Mouse (Mus musculus): ENCODE data around the gene Sorbs1.

Gene Sorbs1

DNA sequence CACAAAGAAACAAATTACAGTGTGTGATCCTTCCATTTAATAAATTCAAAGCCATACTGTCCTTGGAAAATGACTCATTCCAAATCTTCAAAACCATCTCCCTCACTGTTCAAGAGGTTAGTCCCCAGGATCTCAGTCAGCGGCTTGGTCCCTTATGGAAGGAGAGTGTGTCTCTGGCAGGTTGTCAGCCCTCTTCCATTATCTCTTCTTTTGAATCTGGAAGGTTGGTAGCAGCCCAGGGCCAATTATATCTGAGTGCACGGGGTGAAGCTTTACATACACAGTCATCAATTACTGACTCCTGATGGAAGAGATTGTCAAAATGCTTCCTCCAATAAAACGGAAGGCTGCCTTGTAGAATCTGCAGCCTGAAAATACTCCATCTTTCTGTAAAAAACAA, 126.7 kb downstream of the Sorbs1 start:
- ATAC-seq (ENCODE audit: insufficient number of reproducible peaks, low FRiP score, low TSS enrichment), result no peak

DNA sequence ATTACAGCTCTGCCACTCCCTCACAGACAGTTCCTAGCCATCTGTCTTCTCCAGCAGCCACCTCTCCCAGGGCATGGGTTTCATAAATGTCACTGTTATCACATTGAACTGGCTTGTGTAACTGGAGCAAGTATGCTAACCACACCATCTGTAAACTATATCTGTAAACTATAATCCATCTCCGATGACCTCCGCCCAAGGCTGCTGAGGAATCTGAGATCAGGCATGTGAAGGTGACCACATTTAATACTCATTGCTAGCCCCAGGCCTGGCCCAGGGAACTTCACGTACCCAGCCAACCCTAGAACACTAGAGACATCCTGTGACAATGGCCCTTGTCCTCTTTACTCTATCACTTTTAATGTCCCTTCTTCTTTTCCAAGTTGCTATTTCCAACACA, 128.2 kb downstream of the Sorbs1 start:
- no peak for ATAC-seq (ENCODE audit: insufficient number of reproducible peaks, low FRiP score, low TSS enrichment)

DNA sequence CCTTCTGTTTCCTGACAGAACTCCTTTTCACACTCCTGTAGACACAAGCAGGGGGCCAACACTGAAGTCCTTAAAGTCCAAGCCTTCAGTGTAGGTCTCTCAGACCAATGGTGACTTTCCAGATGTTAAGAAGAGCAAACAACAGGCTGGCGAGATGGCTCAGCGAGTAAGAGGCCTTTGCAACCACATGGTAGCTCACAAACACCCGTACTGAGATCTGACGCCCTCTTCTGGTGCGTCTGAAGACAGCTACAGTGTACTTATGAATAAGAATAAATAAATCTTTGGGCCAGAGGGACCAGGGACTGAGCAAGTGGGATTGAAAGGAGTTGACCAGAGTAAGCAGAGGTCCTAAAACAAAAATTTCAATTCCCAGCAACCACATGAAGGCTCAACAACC, 129.6 kb downstream of the Sorbs1 start:
- no peak for ATAC-seq (ENCODE audit: insufficient number of reproducible peaks, low FRiP score, low TSS enrichment)

DNA sequence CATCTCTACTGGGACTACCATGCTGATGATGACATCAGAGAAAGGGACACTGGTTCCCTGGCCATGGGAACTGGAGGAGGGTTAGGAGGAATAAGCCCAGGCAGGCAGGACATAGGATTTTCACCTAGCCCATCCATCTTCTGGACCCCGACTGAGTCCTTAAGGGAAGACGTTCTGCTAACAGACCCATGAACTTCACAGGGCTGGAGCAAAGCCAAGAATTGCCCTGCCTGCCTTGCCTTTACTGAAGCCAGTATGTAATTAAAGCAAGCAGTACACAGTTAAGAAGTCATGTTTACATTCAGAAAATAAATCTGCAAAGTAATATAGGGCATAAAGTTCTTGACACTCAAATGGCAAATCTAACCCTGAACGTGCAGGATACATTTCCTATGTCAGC, 132.9 kb downstream of the Sorbs1 start:
- no peak for ATAC-seq (ENCODE audit: insufficient number of reproducible peaks, low FRiP score, low TSS enrichment)

DNA sequence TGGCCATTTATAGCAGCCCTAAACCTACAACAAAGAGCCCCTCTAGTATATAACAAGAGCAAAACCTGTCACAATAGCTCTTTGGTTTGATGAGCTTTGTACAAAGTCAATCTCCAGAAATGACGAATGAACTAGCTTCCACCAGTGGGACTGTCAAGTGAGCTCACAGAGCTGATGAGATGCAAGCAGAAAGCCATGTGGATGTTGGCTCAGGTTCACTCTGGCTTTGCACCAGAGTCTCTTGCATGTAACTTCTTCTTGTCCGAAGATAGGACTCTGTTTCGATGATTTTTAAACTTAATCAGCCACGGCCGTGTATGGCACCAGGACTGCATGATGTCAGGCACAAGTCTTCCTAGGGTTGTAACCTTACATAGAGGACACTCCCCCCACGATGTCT, 133.6 kb downstream of the Sorbs1 start:
- ATAC-seq (ENCODE audit: insufficient number of reproducible peaks, low FRiP score, low TSS enrichment), result no peak

DNA sequence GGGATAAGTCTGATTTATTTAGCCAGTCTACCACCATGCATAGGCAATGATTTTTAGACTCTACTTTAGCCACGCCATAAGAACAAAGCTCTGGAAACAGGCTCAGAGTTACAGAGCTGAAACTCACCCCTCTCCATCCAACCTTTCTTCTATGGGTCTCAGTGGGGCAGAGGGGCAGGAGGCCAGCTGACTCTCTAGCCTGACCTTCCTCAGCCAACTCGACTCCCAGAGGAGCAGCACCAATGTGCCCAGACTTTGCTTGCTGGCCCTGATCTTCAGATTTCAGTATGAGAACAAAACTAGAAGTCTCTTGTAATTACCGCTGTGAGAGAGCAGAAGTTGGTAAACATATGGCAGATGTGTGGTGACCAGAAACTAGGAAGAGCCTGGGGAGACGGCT, 134.5 kb downstream of the Sorbs1 start:
- ATAC-seq (ENCODE audit: insufficient number of reproducible peaks, low FRiP score, low TSS enrichment), result no peak

DNA sequence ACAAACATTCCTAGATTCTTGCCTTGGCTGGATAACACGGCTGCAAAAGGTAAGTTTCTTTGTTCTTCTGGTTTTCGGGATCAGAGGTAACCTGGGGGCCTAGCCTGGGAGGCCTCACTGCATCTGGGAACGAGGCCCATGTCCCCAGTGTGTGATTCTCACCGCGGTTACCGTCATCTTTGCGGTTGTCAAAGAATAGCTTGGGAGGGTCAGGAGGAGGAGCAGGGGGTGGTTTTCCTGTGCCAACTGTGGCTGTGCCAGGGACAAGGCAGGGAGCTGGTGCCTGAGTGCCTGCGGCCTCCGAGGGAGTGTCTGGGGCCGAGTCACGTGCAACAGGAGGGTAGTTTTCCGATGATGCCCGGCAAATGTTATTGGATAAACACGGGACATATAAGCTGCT, 135.9 kb downstream of the Sorbs1 start:
- no peak for ATAC-seq (ENCODE audit: insufficient number of reproducible peaks, low FRiP score, low TSS enrichment)

DNA sequence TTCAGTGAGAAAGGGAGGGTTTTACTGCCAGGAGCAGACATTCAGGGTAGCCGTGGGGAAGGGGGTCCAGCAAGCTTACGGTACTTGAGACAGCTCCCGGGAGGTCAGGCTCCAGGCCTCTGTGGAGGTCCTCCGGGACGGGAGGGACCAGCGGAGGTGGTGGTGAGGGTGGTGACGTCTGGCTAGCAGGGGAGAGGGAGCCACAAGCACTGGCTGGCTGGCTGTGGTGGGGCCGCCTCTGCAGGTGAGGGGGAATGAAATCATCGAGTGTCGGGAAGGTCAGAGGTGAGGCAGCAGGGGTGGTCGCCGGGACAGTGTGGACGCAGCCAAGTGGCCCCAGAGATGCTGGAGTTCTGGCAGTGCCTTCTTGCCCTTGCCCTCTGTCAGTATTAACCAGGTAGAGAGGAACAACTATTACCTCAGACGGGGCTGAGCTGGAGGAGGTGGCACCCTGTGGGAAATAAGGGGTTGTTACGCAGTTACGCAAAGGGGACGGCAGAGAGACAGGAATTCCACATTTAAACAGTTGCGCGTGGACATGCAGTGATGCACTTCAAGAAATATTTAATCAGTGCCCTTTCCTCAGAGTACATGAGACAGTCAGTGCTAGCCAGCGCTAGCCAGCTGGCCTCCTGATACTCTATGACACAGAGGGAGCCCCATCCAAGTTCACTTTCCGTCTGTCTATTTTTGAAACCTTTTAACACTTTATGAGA, 136.9 kb downstream of the Sorbs1 start:
- no peak for ATAC-seq (ENCODE audit: insufficient number of reproducible peaks, low FRiP score, low TSS enrichment)

DNA sequence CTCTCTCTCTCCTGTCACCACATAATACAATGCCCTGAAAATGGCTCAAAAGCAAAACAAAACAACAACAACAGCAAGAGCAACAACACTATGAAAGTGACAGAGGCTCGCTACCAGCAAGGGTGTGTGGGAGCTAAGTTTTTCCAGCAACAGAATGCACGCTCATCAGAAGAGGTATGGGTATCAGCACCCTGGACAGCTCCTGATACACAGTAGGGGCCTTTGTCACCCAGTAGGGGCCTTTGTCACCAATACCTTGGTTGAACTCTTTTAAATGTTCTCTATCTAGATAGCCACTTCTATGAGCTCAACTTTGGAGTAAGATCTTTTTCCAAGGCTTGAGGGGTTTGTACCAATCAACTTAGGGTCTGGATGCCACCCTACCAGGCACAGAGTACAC, 138.9 kb downstream of the Sorbs1 start:
- no peak for ATAC-seq (ENCODE audit: insufficient number of reproducible peaks, low FRiP score, low TSS enrichment)

DNA sequence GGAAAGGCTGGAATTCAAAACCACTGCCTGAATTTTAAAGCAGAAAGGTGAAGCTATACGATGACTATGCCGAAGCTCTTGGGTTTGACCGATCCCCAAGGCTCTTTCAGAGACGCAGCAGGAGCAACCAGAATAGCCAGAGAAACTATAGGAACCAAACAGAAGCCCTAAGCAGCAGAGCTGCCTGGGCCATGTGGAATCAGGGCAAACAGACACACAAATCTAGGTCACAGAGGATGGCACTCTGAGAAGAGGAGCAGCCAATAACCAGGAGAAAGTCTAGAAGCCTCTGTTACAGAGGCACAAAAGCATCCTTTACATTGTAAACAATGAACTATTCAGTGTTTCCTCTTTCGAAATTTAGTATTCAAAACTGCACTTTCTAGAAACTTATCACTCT, 140.9 kb downstream of the Sorbs1 start:
- ATAC-seq (ENCODE audit: insufficient number of reproducible peaks, low FRiP score, low TSS enrichment), result no peak

DNA sequence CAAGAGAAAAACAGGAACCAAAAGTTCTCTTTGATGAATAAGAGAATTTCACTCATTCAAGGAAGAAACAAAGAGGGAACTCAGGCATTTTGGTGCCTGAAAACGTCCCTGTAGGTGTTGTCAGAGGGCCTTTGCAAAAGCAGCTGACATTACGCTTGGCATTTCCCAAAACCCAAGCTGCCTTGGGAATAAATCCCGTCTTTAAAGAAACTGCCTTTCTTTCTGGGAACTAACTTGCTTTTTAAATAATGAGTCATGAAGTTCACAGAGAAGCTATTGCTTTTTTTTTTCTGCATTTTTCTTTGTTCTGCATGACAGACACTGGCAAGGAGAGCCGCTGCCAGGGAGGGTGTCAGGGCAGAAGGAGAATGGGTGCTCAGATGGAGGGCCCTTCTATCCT, 141.7 kb downstream of the Sorbs1 start:
- no peak for ATAC-seq (ENCODE audit: insufficient number of reproducible peaks, low FRiP score, low TSS enrichment)

DNA sequence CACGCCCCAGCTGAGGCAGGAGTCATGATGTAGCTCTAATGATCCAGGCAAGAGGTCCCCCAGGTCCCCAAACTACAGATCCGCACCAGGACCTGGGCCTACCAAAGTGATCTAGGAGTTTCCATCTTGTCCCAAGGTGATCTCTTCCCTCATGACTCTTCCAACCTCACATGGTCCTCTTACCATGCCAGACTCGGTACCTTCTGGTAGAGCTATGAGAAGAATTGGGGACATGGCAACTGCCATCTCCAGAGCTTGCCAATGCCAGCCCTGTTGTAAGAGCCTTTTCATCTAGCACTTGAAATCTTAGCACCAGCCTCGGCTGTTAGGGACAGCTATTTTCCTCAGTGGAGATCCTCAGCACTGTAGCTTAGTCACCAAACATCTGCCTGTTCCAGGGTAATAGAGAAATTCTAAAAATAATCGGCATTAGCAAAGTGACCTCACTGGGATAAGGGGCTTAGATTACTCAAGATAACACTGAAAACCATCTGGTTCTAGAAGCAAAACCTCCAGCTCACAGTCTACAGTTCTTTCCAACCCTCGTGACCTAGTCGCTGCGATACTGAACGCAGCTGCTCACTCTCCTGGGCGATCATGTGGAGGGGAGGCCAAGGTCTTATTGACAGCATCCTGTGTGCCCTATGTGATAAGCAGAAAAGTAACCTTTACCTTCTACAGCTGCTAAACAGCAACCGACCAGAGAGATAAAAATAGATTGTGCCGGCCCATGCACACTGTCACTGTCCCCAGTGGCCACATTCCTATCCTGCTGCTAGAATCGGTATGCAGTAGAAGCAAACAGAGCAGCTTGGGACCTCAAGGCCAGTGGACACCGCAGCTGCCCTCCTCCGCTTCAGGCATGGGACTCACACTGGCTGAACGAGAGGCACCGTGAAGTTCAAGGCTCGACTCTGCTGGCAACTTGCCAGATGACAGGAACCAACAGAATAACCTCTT, 143.4 kb downstream of the Sorbs1 start:
- no peak for ATAC-seq (ENCODE audit: insufficient number of reproducible peaks, low FRiP score, low TSS enrichment)

DNA sequence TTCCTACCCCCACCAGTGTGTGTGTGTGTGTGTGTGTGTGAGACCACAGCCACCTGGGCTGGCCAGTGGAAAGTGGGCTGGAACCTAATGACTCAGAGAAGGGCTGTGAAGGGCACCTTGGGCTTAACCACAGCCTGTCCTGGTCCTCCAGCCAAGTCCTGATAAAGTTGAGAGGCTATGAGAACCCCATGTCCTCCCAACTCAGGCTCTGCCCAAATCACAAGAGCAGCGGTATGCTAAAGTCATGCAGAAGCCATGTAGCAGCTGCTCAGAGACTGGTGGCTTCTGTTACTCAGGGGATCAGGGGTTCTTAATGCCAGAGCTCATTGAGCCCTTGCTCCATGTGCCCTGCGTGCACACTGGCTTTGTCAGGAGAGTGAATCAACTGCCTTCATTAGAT, 145.1 kb downstream of the Sorbs1 start:
- no peak for ATAC-seq (ENCODE audit: insufficient number of reproducible peaks, low FRiP score, low TSS enrichment)

DNA sequence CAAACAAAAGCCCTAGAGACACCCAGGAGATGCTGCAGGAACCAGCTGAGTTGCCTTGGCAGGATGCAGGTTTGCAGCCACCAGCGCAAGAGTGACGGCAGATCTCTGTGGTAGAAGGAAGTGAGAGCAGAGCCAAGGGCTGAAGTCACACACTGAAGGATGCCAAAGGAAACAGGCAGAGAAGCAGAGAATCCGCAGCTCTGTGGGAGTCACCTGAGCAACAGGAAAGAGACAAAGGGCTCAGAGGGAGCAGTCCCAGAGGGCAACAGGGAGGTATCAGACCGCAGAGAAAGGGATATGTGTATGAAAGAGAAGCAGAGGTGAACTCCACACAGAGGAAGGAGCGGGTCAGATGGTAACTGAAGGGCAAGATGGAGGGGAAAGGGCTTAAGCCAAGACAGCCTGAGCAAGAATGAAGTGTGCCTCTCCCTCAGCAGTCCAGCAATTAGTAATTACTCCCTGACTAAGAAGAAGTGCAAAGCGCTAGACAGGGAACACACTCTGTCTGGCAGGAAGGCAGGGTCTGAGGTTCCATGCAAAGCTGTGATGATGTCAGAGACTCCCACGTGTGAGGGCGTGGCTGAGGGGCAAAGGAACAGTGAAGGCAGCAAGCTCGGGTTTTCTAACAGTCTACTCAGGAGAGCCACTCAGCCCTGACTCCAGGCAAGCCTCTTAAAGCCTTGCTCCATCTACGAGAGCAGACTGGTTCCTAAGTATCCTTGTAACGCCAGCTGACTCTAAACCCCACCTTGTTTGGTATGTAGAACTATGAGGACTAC, 147.2 kb downstream of the Sorbs1 start:
- ATAC-seq (ENCODE audit: insufficient number of reproducible peaks, low FRiP score, low TSS enrichment), result no peak

DNA sequence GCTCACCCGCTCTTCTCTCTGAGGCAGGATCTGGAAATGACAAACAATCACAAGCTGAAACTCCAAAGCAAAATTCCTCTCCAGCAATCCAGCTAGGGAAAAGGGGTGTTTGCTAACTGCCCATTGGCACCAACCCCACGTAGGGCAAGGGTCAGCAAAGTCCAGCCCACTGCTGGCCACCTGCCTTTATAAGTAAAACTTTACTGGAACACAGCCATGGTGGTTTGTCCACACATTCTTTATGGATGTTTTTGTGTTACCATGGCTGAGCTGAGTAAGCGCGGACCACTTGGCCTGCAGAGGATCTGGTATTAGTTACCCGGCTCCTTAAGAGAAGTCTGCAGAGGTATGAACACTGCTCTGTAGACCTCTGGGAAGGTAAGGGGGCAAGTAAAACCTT, 148.4 kb downstream of the Sorbs1 start:
- no peak for ATAC-seq (ENCODE audit: insufficient number of reproducible peaks, low FRiP score, low TSS enrichment)

DNA sequence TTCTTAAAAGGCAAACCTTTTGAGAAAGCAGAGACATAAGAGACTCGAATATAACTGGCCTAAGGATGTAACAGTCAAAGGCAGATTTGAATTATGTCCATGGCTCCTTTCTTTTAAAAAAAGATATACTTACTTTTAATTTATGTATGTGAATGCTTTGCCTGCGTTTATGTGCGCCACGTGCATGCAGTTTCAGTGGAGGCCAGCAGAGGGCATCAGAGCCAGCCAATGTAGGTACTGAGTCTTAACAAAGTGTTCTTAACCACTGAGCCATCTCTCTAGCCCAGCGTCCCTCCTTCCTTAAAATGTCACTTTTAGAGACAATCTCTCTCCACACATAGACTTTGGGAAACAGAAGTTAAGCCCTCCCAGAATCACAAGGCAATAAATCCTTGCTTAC, 150.1 kb downstream of the Sorbs1 start:
- ATAC-seq (ENCODE audit: insufficient number of reproducible peaks, low FRiP score, low TSS enrichment), result no peak

DNA sequence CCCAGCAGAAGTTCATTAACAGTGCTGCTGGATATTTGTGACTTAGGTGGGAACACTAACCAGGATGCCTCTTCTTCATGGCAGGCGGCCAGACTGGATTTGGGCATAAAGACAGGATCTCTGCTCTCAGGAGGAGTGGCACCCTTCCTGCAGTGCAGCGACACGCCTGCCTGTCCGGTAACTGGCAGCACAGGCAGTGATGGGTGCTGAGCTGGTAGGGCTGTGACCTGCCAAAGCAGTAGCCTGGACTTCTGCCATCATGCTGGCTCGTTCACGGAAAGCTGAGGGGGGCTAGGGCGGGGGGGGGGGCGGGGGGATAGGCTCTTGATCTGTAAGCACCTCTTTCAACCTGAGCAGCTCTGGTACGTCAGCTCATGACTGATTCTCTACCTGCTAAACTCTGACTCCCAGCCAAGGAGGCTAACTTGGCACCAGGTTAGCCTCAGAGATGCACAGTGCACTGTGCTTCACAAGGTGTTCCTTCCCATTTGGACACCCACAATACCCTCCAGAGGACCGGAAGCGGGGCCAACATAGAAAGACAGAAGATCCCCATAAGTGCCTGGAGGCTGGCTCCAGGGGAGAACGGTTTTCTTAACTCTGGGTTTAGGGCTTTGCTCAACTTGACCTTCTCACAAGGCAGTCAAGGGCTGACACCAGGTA, 151.2 kb downstream of the Sorbs1 start:
- no peak for ATAC-seq (ENCODE audit: insufficient number of reproducible peaks, low FRiP score, low TSS enrichment)

DNA sequence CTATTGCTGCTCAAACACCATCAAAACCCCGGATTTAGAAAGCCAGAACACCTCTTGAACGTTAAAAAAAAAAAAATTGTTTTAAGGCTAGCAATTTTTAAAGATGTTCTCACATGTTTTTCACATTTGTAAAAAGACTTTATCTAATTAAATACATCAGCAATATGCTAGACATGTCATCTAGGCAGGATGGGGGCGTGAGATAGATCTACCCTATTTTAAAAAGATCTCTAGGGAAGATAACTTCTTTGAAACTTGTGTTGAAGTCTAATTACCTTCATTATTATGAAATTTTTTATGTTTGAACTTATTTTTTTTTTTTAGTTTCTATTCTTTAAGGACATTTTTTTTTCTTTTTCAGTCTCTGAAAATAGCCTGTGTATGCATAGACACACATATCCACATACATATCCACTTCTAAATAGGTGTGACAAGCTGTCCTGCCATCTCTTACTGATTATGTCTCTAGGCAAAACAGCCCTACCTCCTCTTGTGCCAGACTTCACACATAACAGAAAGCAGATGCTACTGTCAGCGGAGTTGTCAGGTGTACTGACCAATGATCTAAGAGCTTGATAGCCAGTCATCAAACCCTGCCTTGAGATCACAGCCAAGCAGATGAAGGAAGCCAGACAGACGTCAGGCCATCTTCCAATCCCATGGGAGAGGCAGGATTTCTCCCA, 153.7 kb downstream of the Sorbs1 start:
- ATAC-seq (ENCODE audit: insufficient number of reproducible peaks, low FRiP score, low TSS enrichment), result no peak

DNA sequence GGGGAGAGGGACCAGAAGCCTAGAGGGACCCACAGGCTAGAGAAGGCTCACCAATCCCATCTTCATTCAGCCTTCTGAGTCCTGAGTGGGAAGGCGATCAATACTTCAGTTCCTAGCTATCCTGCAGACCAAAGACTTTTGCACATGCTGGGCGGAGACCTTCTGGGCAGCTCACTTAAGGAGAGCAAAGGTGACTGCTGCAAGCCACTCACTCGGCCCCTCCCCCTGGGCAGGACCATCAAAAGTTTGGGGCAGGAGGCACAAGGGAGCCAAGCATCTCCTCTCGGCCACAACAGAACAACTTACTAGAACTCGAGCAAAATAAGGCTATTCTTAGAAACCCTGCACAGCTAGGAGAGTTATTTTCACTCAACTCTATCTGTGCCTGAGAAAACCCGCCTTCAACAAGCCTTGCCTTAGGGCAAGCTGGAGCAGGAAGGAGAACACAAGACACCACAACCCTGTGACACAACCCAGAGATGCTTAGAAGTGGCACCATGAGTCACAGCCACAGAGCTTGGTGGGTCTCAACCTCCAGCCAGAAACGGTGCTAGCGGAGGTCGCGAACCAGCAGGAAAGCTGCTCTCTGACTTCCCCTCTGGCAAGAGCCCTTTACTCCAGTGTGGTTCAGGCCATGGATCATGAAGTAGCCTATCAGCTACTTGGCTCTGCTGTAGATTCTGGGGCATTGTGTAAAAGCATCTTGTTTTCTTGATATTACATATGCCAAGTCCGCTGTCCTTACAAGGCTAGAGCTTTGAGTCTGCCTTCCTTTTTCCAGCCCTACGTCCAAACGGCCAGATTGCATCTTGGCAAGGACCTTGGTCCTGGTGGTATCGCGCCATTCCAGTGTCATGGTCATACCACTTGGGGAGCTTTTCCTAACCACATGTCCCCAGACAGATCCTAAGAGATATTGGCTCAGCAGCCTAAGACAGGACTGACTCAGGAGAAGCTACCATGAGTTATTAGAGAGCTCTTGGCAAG, 156.8 kb downstream of the Sorbs1 start:
- ATAC-seq (ENCODE audit: insufficient number of reproducible peaks, low FRiP score, low TSS enrichment), result no peak
